Mouse (Mus musculus) gastrocnemius, adult 8-10 months (tissue): ENCODE measurements around the gene Dab1. TPM values are rescaled to one million over a fixed set of nuclear protein-coding genes. Genes with fewer than 3 reads are reported as not detected.

Experiments used
- DNase-seq, 2 experiments: peaks; one replicate each; pipeline ENCODE4 v3.0.0; 2022; ENCODE audit warnings: low spot score in 2 of 2
- total RNA-seq, 4 experiments: library from RNA; stranded (reverse); gene quantifications; 2 replicates each; pipeline ENCODE4 v1.2.4; 2022

The Dab1 gene
- total RNA-seq, 4 experiments from 2014 or later, result not detected

- no peak for DNase-seq
Measured at GRCm38 (mm10) chr4:104716506-104716905, 1097.3 kb downstream of the Dab1 start.

GRCm38 (mm10) chr4:104718973-104719795, 1100.0 kb downstream of the Dab1 start:
- no peak for DNase-seq

DNA sequence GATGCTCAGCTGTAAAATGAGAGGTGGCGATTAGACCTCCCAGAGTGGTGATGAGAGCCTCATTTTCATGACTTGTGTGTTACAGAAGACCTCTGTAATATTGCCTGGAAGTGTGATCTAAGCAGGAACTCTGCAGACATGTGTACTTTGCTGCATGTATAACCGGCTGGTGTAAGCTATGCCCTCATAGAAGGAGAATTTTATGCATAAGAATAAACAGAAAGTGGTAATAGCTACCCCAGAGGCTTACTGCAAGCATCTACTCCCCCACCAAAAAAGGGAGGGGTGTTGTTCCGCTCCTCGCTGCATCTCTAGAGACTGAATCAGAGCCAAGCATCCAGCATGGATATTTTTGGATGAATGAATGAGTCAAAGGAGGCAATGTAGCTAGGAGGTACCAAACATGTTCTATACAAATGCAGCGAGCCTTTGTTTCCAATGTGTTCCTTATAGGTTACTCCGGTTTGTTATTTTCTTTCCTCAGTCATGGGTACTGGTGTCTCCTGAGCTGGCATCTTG, 1104.4 kb downstream of the Dab1 start:
- no peak for DNase-seq

GRCm38 (mm10) chr4:104724258-104724657, 1105.1 kb downstream of the Dab1 start:
- no peak for DNase-seq

- DNase-seq, result no peak
Measured at GRCm38 (mm10) chr4:104725673-104726072, 1106.5 kb downstream of the Dab1 start.

- DNase-seq, result no peak
Measured at GRCm38 (mm10) chr4:104729185-104729584, 1110.0 kb downstream of the Dab1 start.

DNA sequence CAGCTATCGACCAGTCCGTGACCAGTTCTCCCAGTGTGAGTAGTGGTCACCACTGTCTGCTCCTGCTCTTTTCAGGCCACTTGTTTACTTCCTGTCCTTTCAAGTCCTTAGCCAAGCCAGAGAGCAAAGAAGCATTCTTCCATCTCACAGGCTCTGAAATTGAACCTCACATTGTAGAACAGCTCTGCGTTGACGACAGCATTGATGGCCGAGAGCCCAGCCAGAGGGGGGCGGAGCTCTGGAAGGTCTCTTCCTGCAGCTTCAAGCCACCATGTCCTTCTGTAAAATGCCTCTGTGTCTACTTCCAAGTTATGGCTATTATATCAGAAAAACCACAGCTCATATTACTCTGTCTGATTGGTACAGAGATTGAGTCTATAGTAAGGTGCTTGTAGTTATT, 1127.3 kb downstream of the Dab1 start:
- DNase-seq, result no peak

DNA sequence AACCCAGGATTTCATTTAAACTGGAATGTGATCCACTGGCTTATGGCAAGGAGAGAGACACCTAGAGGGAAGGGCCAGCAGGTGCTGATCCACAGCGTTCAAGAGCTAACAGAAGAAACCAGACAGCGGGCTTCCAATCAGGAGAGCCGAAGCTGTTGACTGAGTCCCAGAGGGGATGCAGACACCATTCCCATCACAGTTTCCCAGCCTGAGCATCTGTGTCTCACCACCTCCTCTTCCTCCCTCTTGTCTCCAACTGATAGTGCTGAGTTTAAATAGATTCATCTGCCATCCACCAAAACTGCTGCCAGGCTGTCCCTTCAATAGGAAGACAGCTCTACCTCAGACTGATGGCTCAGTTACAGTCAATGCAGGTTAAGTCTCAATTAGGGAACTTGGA, 1134.9 kb downstream of the Dab1 start:
- DNase-seq, result no peak

DNA sequence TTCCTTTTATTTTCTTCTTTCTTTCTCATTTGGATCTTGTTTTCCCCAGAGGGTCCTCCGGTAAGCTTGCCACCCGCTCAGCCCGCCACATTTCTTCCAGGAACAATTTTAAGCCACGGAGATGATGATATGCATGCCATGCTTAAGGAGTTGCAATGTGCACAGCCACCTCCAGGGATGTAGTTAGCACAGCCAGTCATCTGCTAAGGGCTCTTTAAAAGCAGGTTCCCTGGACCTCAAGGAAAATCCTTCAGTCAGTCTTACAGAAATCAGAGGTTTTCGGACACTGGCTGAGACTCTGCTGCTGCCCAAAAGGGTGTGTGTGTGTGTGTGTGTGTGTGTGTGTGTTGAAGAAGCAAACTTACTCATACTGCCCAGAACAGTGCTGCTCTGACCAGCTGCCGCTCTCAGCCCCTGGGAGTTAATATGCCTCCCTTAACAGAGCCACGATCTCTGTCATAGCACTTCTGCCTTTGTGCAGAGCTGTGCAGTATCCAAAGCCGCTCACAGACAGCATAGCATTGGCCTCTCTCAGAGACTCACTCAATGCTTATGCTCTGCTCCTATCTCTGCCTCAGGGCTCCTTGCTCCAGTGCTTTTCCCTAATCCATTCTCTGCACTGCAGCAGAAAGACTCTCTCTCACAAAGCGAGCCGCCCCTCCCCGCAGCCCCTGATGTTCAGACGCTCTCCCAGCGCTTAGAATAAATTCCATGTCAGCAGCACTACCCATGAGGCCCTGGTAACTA, 1141.9 kb downstream of the Dab1 start:
- no peak for DNase-seq

DNA sequence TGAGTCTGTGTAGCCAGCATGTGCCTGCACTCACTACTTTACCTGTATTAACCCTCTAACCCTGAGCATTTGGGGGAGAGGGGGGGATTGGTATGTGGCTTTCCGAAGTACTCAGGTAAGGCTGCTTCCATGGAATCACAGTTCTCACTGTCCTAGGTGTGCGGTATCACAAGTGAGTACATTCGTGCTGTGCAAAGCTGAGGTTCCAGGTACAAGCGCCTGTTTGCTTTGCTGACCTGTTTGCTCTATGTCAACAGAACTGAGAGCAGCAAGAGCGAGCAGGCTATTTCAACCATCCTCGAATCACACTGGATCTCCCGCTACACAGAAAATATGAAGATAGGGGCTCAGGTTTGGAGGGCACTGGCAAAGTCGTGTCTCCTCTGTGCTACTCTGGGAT, 1146.9 kb downstream of the Dab1 start, which contains the start of gene C8b:
TSS of gene C8b (plus strand) at position 253 of the 400 bp plus-strand sequence.
- no peak for DNase-seq

- no peak for DNase-seq
Measured at GRCm38 (mm10) chr4:104768190-104768589, 1149.0 kb downstream of the Dab1 start.

- DNase-seq, result no peak
Measured at GRCm38 (mm10) chr4:104769602-104770001, 1150.4 kb downstream of the Dab1 start.

- DNase-seq, result no peak
Measured at GRCm38 (mm10) chr4:104770331-104770730, 1151.2 kb downstream of the Dab1 start.

- DNase-seq, result no peak
Measured at GRCm38 (mm10) chr4:104775601-104776000, 1156.4 kb downstream of the Dab1 start.

GRCm38 (mm10) chr4:104779460-104779859, 1160.3 kb downstream of the Dab1 start:
- DNase-seq, result no peak

DNA sequence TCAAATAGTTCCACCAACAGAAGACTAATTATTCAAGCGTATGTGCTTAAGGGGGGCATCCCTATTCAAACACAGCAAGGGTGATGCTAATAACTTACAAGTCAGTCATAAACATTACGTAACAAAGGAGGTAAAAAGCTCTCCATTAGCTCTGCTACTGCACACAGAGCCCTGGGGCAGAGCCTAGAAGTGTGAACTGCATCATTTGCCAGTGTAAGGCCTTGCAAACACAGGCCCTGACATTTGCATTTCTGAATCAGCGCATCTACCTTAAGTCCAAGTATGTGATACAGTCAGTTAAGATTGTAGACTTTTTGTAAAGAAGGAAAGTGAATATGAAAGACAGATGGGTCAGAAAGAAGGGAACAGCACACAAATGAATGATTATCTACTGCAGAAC, 1162.3 kb downstream of the Dab1 start:
- no peak for DNase-seq

DNA sequence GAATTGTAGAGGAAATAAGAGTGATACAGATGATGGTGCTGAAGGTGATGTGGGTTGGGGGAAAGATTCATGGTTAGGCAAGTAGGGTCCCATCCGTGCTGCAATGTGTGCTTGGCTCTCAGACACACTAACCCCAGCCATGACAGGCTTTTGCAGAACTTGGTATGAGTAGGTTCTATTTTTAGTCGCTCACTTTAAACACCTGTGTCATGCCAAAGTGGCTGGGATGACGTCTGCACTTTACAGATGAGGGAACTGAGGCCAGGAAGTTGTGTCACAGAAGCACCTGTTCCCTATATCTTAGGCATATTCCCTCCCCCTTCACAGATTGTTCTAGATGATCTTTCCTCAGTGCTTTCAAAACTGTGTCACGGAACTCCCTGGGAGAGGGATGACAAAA, 1163.2 kb downstream of the Dab1 start:
- DNase-seq, result no peak

GRCm38 (mm10) chr4:104792111-104792510, 1173.0 kb downstream of the Dab1 start:
- no peak for DNase-seq
